Mouse (Mus musculus) inflammation-experienced regulatory T-cells, adult 6 months (primary cell): ENCODE measurements at regions not wholly inside any gene's neighbourhood (a gene's known extent, or its start where the extent isn't known, plus 50 kb on each side); places are given as distances from the start of the nearest gene placed in this dataset.

ENCODE experiments used
- ATAC-seq: one replicate; pipeline ENCODE4 v1.8.0; 2017

GRCm38 (mm10) chr4:95325861-95326260 is 231.4 kb upstream of the Fggy start:
- ATAC-seq = no peak

GRCm38 (mm10) chr4:95339822-95340221 is 217.5 kb upstream of the Fggy start:
- ATAC-seq = no peak

- ATAC-seq = no peak
Measured at GRCm38 (mm10) chr4:95340926-95341325, 216.4 kb upstream of the Fggy start.

- ATAC-seq = no peak
Measured at GRCm38 (mm10) chr4:95346722-95347197, 210.5 kb upstream of the Fggy start.

GRCm38 (mm10) chr4:95347436-95347835 is 209.9 kb upstream of the Fggy start:
- no peak for ATAC-seq

GRCm38 (mm10) chr4:95348405-95349123 is 208.7 kb upstream of the Fggy start:
- no peak for ATAC-seq

GRCm38 (mm10) chr4:95353894-95354319 is 203.4 kb upstream of the Fggy start:
- ATAC-seq = peak; percentile 91

GRCm38 (mm10) chr4:95358674-95359073 is 198.6 kb upstream of the Fggy start:
- ATAC-seq = no peak

GRCm38 (mm10) chr4:95360336-95360967 is 196.9 kb upstream of the Fggy start:
- ATAC-seq = no peak

- ATAC-seq = no peak
Measured at GRCm38 (mm10) chr4:95364376-95365082, 192.8 kb upstream of the Fggy start.

GRCm38 (mm10) chr4:95376386-95376785 is 180.9 kb upstream of the Fggy start:
- ATAC-seq = no peak

GRCm38 (mm10) chr4:95377222-95378134 is 179.8 kb upstream of the Fggy start:
- ATAC-seq = no peak

- ATAC-seq = no peak
Measured at GRCm38 (mm10) chr4:95378645-95379044, 178.7 kb upstream of the Fggy start.

- no peak for ATAC-seq
Measured at GRCm38 (mm10) chr4:95383216-95383892, 174.0 kb upstream of the Fggy start.

GRCm38 (mm10) chr4:95385552-95385951 is 171.8 kb upstream of the Fggy start:
- ATAC-seq = no peak

- ATAC-seq = no peak
Measured at GRCm38 (mm10) chr4:95386021-95386420, 171.3 kb upstream of the Fggy start.

GRCm38 (mm10) chr4:95388556-95388955 is 168.8 kb upstream of the Fggy start:
- ATAC-seq = no peak

- ATAC-seq = no peak
Measured at GRCm38 (mm10) chr4:95389647-95390046, 167.7 kb upstream of the Fggy start.

GRCm38 (mm10) chr4:95390549-95390948 is 166.8 kb upstream of the Fggy start:
- ATAC-seq = no peak

GRCm38 (mm10) chr4:95395746-95396145 is 161.6 kb upstream of the Fggy start:
- no peak for ATAC-seq

- no peak for ATAC-seq
Measured at GRCm38 (mm10) chr4:95398301-95398700, 159.0 kb upstream of the Fggy start.

GRCm38 (mm10) chr4:95402273-95402672 is 155.0 kb upstream of the Fggy start:
- no peak for ATAC-seq
